Mouse (Mus musculus) ES-Bruce4 (cell line): ENCODE results near the gene Iqschfp.

Source experiments
- CTCF ChIP-seq: IDR thresholded peaks from one replicate; pipeline ENCODE4 v1.8.1; 2011; ENCODE audit warnings: low read depth, low read length
- POLR2A ChIP-seq: IDR thresholded peaks from one replicate; pipeline ENCODE4 v1.8.1; 2011; ENCODE audit warnings: low read length; ENCODE audit not compliant: insufficient read depth

- no peak for TF ChIP-seq POLR2A
- no peak for TF ChIP-seq CTCF
Observed at GRCm38 (mm10) chr3:68664337-68664736, 772.3 kb downstream of the Iqschfp start.
